Mouse (Mus musculus): ENCODE results near the gene Gm20671. TPM values are rescaled to one million over a fixed set of nuclear protein-coding genes. Genes with fewer than 3 reads are reported as not detected.
A peak's percentile ranks its signal among the peaks of the same experiment; 100 is the strongest.
"Not testable (repeated sequence)": the region's sequence is repeated elsewhere in the genome, so short reads cannot be mapped to it uniquely, and the experiment has no call there.

Gene Gm20671
- polyA plus RNA-seq, 1 experiment from 2014 or later, result not detected

DNA sequence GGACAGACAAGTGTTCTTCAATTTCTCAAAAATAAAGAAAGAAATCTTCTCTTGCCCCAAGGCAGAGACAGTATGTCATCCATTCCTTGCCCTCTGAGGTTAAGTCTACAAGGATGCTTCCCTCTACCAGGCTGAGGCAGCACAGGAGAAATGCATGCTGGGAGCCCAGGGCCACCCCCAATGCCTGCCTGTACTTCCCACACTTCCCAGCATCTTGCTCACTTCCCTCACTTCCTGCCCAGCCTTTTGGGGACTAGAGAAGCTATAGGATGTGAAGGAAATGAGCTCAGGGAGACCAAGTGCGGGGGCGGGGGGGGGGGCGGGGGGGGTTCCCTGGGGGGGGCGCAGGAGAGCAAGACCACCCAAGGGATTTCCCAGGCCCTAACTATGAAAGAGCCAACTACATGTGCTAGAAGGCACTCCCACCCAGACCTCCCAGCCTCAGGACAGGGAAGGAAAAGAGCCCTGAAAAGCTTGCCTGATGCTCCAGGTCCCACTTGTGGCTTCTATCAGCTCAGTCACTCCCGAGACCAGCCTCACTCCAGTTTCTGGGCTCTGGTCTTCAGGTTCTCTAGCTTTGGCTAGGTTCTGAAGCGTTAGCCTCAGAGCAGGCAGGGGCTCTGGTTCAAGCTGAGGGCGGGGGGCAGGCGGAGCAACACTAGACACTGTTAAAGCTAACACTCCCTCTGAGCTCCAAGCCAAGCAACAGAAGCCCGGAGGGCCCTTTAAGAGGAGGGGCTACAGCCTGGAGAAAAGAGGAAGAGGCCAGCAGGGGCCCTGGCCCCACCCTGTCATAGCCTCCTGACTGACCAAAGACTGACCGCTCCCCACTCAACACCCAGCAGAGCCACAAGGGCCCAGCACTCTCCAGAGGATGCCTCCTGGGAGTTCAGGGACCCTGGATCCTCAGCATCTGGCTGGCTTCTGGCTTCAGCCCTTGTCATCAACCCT lies 80.9 kb downstream of the Gm20671 start:
- H3K27me3 ChIP-seq, result no peaks in the 10 kb centered on the region
- WGBS, result 10% methylated on average over 7 of the region's 10 CpGs
- H3K4me1 ChIP-seq (replicated peaks), result peaks cover 36% of the 10 kb centered on the region
- H3K27ac ChIP-seq (replicated peaks), result peak overlapping the region; percentile 81
- peak overlapping the region; percentile 44 for H3K4me2 ChIP-seq
- ATAC-seq (ENCODE audit: low read depth), result peak; percentile 66
- no peaks in the 10 kb centered on the region for H3K9me3 ChIP-seq
- H3K36me3 ChIP-seq, result no peaks in the 10 kb centered on the region
- peak overlapping the region; percentile 32 for H3K4me3 ChIP-seq
- peak overlapping the region; percentile 41 for H3K9ac ChIP-seq

DNA sequence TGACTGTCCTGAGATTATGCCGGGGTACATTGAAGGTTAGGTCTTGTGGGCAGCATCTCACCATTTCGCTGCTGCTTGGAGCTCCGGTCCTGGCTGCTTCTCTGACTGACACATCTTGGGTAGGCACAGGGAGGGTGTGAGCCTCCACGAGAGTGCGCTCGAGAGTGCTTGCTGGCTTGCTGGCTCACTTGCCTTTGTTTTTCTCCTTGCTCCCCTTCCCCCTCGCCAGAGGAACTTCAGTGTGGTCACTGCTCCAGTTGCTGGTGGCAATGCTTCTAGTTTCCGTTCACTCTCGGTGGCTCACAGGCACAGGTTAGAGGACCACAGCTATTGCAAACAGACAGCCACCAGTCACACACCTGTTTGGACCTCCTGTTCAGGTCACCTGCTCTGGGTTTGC lies 84.8 kb downstream of the Gm20671 start:
- H3K4me3 ChIP-seq, result no peak overlapping the region
- peak overlapping the region; percentile 68 for H3K27ac ChIP-seq (replicated peaks)
- 62% methylated on average over 9 of the region's 9 CpGs for WGBS
- no peak for ATAC-seq (ENCODE audit: low read depth)
- H3K36me3 ChIP-seq, result peaks cover 11% of the 10 kb centered on the region
- H3K9me3 ChIP-seq, result no peaks in the 10 kb centered on the region
- H3K9ac ChIP-seq, result no peak overlapping the region
- H3K4me2 ChIP-seq, result no peak overlapping the region
- peaks cover 33% of the 10 kb centered on the region for H3K4me1 ChIP-seq (replicated peaks)
- no peaks in the 10 kb centered on the region for H3K27me3 ChIP-seq

DNA sequence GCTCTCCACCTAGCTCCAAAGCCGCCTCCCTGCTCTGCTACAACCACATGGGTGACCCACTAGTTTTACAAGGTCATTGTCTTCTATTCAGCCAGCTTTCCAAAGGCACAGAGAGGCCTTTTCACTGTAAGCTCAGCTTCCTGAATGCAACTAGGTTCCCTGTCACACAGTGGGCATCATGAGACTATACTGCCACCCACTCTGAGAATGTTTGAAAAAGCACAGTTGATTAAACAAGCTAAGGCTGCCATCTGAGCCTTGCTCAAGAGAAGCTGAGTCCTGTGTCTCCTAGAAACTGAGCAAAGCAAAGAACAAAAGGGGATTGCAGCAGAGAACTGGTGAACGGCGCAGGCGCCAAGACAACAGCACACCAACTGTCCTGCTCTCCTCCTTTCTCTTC lies 85.5 kb downstream of the Gm20671 start:
- H3K36me3 ChIP-seq, result peaks cover 19% of the 10 kb centered on the region
- H3K27ac ChIP-seq (replicated peaks), result peak overlapping the region; percentile 68
- peak overlapping the region; percentile 46; the same call in 1 of the 2 replicates for H3K9ac ChIP-seq
- 0 out of 2 replicates have a peak, but pooled peaks have one; percentile 28 for ATAC-seq (ENCODE audit: low read depth)
- not testable (repeated sequence) for H3K4me2 ChIP-seq, H3K4me3 ChIP-seq, H3K27me3 ChIP-seq, H3K9me3 ChIP-seq
- peaks cover 25% of the 10 kb centered on the region for H3K4me1 ChIP-seq (replicated peaks)
- 60% methylated on average over 4 of the region's 4 CpGs for WGBS

DNA sequence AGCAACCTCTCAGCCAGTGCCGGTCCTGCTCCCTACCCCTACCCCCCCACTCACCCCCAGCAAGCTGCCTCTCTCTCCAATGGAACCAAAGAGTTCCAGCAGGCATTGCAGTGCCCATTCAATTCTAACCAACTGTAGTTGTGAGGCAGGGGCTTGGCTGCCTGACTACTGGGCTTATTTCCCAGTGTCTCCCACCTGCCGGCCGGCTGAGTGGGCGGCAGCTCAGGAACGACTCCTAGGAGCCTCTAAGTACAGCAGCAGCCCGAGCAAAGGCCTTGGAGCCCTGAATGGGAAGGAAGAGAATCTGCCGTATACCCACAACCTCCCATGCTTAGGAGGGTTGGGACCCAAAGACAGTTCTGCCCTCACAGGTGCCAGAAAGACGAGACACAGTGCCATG lies 86.1 kb downstream of the Gm20671 start:
- H3K9me3 ChIP-seq; ATAC-seq (ENCODE audit: low read depth); H3K27me3 ChIP-seq; H3K4me2 ChIP-seq; H3K9ac ChIP-seq; H3K4me3 ChIP-seq: not testable (repeated sequence)
- Histone ChIP-seq H3K4me1 (replicated peaks) (peaks cover 20% of the 10 kb centered on the region), H3K27ac (replicated peaks) (peak overlapping the region; percentile 49), H3K36me3 (peaks cover 22% of the 10 kb centered on the region)
- WGBS, result 89% methylated on average over 8 of the region's 8 CpGs

DNA sequence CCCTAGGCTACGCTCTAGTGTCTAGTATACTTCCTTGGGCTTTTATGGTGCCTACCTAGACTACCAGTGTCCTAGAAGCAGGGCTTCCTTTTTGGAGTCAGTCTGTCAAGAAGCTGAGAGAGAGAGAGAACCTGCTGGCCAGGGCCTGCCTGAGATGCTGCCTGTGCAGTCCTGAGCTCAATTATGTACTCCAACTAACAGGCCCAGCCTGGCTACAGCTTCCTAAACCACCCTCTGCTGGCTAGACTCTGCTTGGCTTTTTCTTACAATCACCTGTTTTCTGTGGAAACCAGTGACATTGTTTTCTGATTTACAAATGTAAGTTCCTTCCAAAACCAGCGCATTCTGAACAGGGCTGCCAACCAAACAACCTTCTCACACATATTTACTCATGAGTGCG lies 86.8 kb downstream of the Gm20671 start:
- peaks cover 13% of the 10 kb centered on the region for H3K4me1 ChIP-seq (replicated peaks)
- H3K4me3 ChIP-seq, result no peak overlapping the region
- ATAC-seq (ENCODE audit: low read depth), result no peak
- no peak overlapping the region for H3K4me2 ChIP-seq
- 99% methylated on average over 3 of the region's 3 CpGs for WGBS
- H3K27me3 ChIP-seq, result no peaks in the 10 kb centered on the region
- no peak overlapping the region; the same call in 1 of the 2 replicates for H3K27ac ChIP-seq (replicated peaks)
- H3K36me3 ChIP-seq, result peaks cover 29% of the 10 kb centered on the region
- no peak overlapping the region for H3K9ac ChIP-seq
- H3K9me3 ChIP-seq, result no peaks in the 10 kb centered on the region

DNA sequence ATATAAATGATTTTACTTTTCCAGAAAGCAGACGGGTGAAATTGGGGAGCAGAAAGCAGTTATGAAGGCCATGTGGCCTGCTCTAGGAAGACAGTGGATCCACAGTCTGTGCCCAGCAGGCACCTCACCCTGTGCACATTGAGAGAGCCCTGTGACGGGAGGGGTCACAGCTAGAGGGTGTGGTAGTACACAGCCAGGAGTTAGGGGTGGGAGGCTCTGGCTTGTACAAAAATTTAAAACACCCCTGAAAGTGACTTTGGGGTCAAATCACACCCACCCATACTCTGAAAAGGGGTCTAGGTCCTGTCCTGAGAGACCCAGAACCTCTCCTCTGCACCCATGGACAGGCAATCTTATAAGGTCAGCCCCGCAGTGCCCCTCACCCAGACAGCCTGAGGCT lies 90.1 kb downstream of the Gm20671 start:
- ATAC-seq (ENCODE audit: low read depth); H3K27ac ChIP-seq (replicated peaks); H3K27me3 ChIP-seq; H3K4me1 ChIP-seq (replicated peaks); H3K4me3 ChIP-seq; H3K9ac ChIP-seq; H3K4me2 ChIP-seq; H3K9me3 ChIP-seq: not testable (repeated sequence)
- WGBS, result 85% methylated on average over 3 of the region's 3 CpGs
- H3K36me3 ChIP-seq, result peaks cover 41% of the 10 kb centered on the region

DNA sequence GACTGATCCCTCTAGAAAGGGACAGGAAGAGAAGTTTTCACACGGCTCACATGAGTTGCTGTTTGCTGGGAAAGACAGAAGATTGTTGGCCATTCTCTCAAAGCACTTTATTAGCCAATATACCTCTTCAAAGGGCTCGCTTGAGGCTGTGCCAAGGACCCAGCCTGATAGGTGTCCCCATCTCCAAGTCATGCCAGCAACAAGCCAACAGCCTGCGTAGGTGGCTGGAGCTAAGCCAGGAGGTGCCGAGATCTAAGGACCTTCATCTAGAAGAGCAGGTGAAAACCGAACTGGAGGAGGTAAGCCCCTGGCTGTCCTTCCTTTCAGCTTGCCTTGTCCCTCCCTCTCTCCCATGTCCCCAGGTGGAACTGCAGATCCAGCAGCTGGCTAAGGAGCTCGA lies 91.1 kb downstream of the Gm20671 start:
- 90% methylated on average over 6 of the region's 6 CpGs for WGBS
- Histone ChIP-seq H3K4me2 (no peak overlapping the region), H3K36me3 (peaks cover 41% of the 10 kb centered on the region), H3K4me3 (no peak overlapping the region), H3K9ac (no peak overlapping the region), H3K9me3 (no peaks in the 10 kb centered on the region), H3K4me1 (replicated peaks) (no peaks in the 10 kb centered on the region), H3K27ac (replicated peaks) (no peak overlapping the region), H3K27me3 (no peaks in the 10 kb centered on the region)
- no peak for ATAC-seq (ENCODE audit: low read depth)

DNA sequence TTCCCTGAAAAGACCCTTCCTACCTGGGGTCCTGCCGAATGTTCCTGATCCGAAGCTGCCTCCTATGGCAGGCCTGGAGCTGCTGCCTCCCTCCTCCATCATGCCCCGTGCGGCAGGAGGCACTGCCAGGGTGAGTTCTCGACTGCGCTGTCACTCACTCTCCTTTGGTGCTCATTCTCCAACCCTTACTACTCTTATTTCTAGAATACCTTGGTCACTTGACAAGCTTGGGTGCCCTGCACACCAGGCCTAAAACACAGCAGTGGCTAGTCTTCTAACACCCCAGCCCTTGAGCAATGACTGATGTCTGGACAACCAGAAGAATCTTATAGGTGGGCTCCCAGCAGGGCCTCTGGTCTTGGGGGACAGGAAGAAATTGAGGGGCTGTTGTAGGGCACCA lies 93.0 kb downstream of the Gm20671 start:
- H3K36me3 ChIP-seq, result peaks cover 41% of the 10 kb centered on the region
- not testable (repeated sequence) for H3K27me3 ChIP-seq; ATAC-seq (ENCODE audit: low read depth); H3K9ac ChIP-seq; H3K27ac ChIP-seq (replicated peaks); H3K9me3 ChIP-seq; H3K4me3 ChIP-seq; H3K4me1 ChIP-seq (replicated peaks); H3K4me2 ChIP-seq
- WGBS, result 97% methylated on average over 6 of the region's 6 CpGs

DNA sequence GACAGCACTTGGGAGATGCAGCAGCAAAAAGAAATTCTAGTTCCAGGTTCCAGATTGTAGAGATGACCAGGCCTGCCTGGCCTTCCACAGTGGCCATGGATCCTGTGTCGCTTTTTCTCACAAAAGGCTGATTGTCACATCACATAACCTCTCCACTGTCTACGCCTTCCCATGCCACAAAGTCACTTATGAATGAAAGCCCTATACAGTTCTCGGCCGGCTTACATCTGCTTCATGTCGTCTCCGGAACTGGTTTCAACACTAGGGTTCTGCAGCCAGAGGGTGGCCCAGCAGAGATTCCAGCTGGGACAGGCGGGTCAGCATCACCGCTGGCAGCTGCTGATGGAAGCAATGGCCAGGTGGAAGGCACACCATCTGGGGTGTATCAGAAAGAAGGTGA lies 98.1 kb downstream of the Gm20671 start:
- Histone ChIP-seq H3K36me3 (peaks cover 7% of the 10 kb centered on the region), H3K9ac (no peak overlapping the region), H3K4me2 (no peak overlapping the region), H3K4me1 (replicated peaks) (no peaks in the 10 kb centered on the region), H3K27me3 (no peaks in the 10 kb centered on the region), H3K9me3 (no peaks in the 10 kb centered on the region), H3K4me3 (no peak overlapping the region), H3K27ac (replicated peaks) (no peak overlapping the region)
- WGBS, result 74% methylated on average over 8 of the region's 8 CpGs
- no peak for ATAC-seq (ENCODE audit: low read depth)

DNA sequence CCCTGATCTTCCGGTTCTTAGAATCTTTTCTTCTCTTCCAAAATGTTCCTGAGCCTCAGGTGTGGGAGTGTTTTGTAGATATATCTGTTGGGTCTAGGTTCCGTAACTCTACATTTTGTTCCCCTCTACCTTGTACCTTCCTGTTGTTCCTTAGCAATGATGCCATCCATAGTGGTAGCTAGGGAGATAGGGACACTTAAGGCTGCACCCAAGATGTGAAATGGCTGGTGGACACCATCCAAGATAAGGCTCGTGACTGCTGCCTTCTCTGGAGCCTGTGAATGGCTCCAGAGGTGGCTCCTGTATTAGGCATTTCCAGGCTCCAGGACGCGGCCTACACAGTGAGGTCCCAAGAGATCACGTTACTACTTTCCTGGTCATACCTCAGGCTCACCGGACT lies 98.6 kb downstream of the Gm20671 start:
- Histone ChIP-seq H3K36me3 (peaks cover 1% of the 10 kb centered on the region), H3K27ac (replicated peaks) (no peak overlapping the region), H3K4me2 (no peak overlapping the region), H3K9me3 (no peaks in the 10 kb centered on the region), H3K27me3 (no peaks in the 10 kb centered on the region), H3K4me3 (no peak overlapping the region), H3K4me1 (replicated peaks) (no peaks in the 10 kb centered on the region), H3K9ac (no peak overlapping the region)
- ATAC-seq (ENCODE audit: low read depth), result no peak
- WGBS, result 86% methylated on average over 7 of the region's 7 CpGs

DNA sequence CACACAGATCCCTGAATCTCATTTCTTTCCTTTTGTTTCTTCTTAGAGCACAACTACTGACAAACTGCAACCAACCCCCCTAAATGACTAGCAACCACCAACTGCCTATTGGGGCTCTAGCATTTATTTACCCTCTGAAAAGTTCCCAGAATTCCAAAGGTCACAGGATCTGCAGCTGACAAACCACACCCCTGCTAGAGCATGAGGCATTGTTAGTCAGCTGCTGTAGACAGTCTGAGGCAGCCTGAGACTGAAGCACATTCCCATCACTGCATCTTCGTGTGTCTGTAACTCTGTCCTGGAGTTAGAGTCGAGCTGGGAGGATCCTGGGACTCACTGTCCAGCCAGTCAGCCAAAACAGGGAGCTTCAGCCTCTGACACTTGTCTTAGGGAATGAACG lies 101.5 kb downstream of the Gm20671 start:
- not testable (repeated sequence) for H3K9me3 ChIP-seq; H3K36me3 ChIP-seq; H3K4me2 ChIP-seq; H3K9ac ChIP-seq; H3K4me3 ChIP-seq; ATAC-seq (ENCODE audit: low read depth); H3K4me1 ChIP-seq (replicated peaks); H3K27me3 ChIP-seq; H3K27ac ChIP-seq (replicated peaks)
- WGBS, result 79% methylated on average over 3 of the region's 3 CpGs

DNA sequence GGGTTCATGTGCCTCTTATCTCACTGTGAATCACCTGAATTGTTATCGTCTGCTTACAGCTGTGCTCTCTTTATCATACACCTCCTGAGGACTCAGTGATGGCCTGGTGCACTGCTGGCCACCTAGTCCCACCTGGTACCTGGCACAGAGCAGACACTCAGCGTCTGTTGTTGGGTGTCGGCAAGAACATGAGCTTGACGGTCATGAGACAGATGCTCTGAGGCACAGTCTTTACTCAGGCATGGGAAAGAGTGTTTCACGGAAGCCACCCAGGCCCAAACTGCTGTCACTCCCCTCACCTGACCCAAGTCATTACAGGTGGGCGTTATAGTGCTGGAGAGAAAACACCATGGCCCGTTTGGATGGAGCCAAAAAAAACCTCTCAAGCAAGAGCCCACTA lies 102.9 kb downstream of the Gm20671 start:
- no peak overlapping the region for H3K4me3 ChIP-seq
- no peaks in the 10 kb centered on the region for H3K36me3 ChIP-seq
- no peaks in the 10 kb centered on the region for H3K27me3 ChIP-seq
- no peaks in the 10 kb centered on the region for H3K4me1 ChIP-seq (replicated peaks)
- no peak overlapping the region for H3K27ac ChIP-seq (replicated peaks)
- ATAC-seq (ENCODE audit: low read depth), result no peak
- WGBS, result 89% methylated on average over 7 of the region's 7 CpGs
- no peaks in the 10 kb centered on the region for H3K9me3 ChIP-seq
- H3K9ac ChIP-seq, result no peak overlapping the region
- no peak overlapping the region for H3K4me2 ChIP-seq

DNA sequence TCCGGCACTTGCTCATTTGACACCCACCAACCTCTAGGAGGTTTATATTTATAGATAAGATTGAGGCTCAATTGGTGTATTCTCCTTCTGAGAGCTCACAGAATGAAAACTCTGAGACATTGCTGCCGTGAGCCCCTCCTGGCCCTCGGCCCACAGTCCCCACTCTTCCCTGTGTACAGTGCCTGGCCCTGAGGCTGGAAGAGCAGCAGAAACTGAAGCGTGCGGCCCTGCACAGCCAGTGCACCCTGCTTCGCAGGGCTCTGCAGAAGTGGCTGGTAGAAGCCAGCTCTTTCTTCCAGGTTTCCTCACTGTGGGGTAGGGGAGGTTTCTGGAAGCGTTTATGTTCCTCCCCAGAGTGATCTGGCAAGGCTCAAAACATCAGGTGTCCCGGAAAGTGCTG lies 104.2 kb downstream of the Gm20671 start:
- H3K4me2 ChIP-seq; H3K9me3 ChIP-seq; H3K4me3 ChIP-seq; ATAC-seq (ENCODE audit: low read depth); H3K27ac ChIP-seq (replicated peaks); H3K36me3 ChIP-seq; H3K27me3 ChIP-seq; H3K9ac ChIP-seq; H3K4me1 ChIP-seq (replicated peaks): not testable (repeated sequence)
- WGBS, result 85% methylated on average over 8 of the region's 8 CpGs
